Mouse (Mus musculus) left cerebral cortex, postnatal 14 days (tissue): Measurements from ENCODE around the gene Fam214b. TPM values are rescaled to one million over a fixed set of nuclear protein-coding genes. Genes with fewer than 3 reads are reported as not detected.

Experiments used
- DNase-seq, 2 experiments: peaks; one replicate each; pipeline ENCODE4 v3.0.0; 2021 to 2022; ENCODE audit warnings: low spot score in 2 of 2, mixed read lengths in 1 of 2
- intact Hi-C: fragments of 180-260 bp; cut with DNase I; formaldehyde crosslinking; loops from one replicate; pipeline ENCODE4 v1.15.1; 2025
- total RNA-seq, 2 experiments: library from RNA; stranded (reverse); gene quantifications; 2 replicates each; pipeline ENCODE4 v1.2.3; 2021

Gene Fam214b
- total RNA-seq, 2 experiments from 2014 or later: 29.2 to 37.3 TPM

GRCm38 (mm10) chr4:43040881-43041547, 5.0 kb downstream of the Fam214b start:
- intact Hi-C loops: loop anchor here (5.0 kb wide), 1 partner anchor 386 kb away; the partner anchor contains the start of gene Fam166b
- DNase-seq: no peak

GRCm38 (mm10) chr4:43040114-43040572, 5.9 kb downstream of the Fam214b start:
- DNase-seq: peak; percentile 95 to 98
- intact Hi-C loops: loop anchor here (5.0 kb wide), 1 partner anchor 387 kb away; the partner anchor contains the start of gene Fam166b

DNA sequence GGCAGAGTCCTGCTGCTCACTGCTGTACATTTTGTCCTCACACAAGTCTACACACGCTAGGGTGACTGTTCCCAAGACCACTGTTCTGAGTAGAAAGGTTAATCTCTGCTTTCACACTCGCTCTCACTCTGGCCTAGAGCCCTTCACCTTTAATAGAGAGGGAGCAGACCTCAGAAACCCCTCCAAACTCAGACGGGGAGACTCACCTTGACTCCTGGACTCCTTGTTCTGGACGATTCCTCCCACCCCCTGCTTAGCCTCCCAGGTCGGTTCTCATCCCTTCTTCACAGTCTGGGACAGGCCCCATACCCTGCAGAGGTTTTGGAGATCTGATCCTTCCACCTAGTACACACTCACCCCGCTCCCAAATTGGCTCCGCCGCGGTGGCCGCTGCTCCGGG, 6.4 kb downstream of the Fam214b start:
- intact Hi-C loops: loop anchor here (5.0 kb wide), 1 partner anchor 388 kb away; the partner anchor contains the start of gene Fam166b
- DNase-seq: no peak

GRCm38 (mm10) chr4:43038567-43039495, 7.2 kb downstream of the Fam214b start:
- DNase-seq: peak; percentile 51 to 87
- intact Hi-C loops: no loop called here

- intact Hi-C loops: no loop called here
- DNase-seq: no peak
These were observed 8.0 kb downstream of the Fam214b start for GRCm38 (mm10) chr4:43037860-43038566.

DNA sequence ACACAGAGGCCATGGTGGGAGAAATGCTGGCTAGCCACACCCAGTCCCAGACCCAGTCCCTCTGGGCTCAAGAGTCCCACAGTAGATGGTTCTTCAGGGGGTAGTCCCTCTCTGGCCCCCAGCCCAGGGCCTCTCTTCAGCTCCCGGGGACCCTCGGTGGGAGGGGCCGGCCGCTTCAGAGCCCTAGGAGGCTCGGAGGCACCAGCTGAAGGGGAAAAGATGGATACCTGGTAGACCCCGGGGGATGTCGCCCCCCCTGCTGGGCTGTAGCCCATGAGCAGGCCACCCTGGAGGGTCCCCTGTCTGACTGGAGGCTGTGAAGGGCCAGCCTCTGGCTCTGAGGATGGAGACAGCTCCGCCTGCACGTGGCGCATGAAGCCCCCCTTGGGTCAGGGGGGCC, 9.7 kb downstream of the Fam214b start:
- intact Hi-C loops: no loop called here
- no peak for DNase-seq

- no peak for DNase-seq
- intact Hi-C loops: no loop called here
These were observed 10.2 kb downstream of the Fam214b start for GRCm38 (mm10) chr4:43035851-43036250.

DNA sequence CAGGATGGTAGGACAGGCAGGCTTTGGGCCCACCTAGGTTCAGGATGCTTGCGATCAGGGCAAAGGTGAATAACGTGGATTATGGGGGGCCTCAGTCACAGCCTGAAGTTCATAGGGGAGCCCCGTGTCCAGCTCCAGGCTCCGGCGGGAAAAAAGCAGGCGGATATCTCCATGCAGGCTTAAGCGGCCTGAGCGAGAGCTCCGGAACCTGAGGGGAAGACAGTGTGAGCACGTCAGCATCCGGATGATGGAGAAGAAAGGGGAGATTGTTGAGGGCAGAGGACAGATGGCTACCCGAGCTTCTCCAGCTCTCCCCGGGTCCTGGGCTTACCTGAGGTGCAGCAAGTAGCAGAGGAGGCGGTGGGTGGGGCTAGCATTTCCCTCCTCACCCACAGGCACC, 12.5 kb downstream of the Fam214b start:
- no peak for DNase-seq
- intact Hi-C loops: no loop called here

GRCm38 (mm10) chr4:43032501-43032900, 13.5 kb downstream of the Fam214b start:
- intact Hi-C loops: no loop called here
- DNase-seq: no peak

- intact Hi-C loops: no loop called here
- peak; percentile 94 to 95 for DNase-seq
These were observed 14.6 kb downstream of the Fam214b start, which contains the start of gene Stoml2 for GRCm38 (mm10) chr4:43031237-43031995. Gene Stoml2 (minus strand): TSS chr4:43031710.

- no peak for DNase-seq
- intact Hi-C loops: no loop called here
These were observed 15.2 kb downstream of the Fam214b start for GRCm38 (mm10) chr4:43030780-43031230.

- intact Hi-C loops: no loop called here
- no peak for DNase-seq
These were observed 15.7 kb downstream of the Fam214b start for GRCm38 (mm10) chr4:43030352-43030751.

DNA sequence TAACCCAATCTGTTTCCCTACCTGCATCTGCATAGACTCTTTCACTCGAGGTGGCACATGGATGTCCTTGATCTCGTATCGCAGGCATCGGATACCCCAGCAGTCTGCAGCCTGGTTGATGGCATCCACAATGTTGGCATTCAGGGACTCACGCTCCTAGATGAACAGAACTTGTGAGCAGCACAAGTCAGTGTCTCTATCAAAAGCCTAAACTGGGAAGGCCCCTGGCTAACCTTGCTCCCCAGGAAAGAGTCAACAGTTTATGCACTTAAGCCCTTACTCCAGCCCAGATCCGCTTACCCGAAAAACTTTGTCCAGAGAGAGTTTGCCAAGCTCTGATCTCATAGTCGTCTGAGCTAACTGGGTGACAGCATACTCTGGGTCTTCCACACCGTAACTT, 16.3 kb downstream of the Fam214b start:
- no peak for DNase-seq
- intact Hi-C loops: no loop called here

GRCm38 (mm10) chr4:43029121-43029520, 16.9 kb downstream of the Fam214b start:
- DNase-seq: no peak
- intact Hi-C loops: no loop called here

- intact Hi-C loops: no loop called here
- peak; percentile 95 to 96 for DNase-seq
These were observed 20.7 kb downstream of the Fam214b start, which contains the start of gene Pigo for GRCm38 (mm10) chr4:43025084-43025960. Gene Pigo (minus strand): TSS chr4:43025819.

- intact Hi-C loops: no loop called here
- DNase-seq: no peak
These were observed 21.3 kb downstream of the Fam214b start for GRCm38 (mm10) chr4:43024673-43025072.

DNA sequence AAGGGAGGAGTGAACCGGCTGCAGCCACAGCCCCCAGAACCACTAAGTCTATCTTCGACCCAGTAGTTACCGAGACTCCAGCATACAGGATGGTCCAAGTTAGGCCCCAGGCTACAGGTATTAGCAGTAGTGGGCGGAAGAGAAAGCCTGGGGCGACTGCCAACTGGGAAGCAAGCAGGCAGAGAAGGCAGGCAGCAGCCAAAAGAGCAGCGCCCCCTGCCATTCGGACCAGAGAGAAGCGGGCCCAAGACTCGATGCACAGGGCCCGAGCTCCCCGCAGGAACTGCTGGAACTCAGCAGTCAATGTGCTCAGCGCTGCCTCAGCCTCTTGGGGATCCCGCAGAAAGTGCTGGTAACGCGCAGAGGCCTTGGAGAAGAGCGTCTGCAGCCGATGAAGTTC, 24.7 kb downstream of the Fam214b start:
- DNase-seq: no peak
- intact Hi-C loops: no loop called here

DNA sequence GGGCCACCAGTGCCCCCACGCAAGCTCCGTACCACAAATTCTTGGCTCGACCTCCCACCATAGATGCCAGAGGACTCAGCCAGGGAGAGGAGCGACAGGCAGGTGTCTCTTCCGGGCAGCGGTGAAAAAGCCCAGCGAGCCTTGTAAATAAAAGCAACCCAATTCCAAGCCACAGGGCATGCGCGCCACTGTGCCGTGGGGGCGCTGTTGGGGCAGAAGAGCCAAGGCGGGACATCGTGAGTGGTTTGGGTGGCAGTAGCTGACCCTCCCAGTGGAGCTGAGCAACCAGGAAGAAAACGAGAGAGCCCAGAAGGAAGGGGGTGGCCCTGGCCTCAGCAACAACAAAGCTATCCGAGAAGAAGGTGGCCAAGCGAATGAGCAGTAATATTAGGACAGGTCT, 25.1 kb downstream of the Fam214b start:
- intact Hi-C loops: no loop called here
- DNase-seq: no peak
